Mouse (Mus musculus): ENCODE measurements around the gene Prkar1a.

- TF ChIP-seq POLR2A (IDR thresholded peaks at IDR 0.05; ENCODE audit: low read depth, low read length) (no peak), CTCF (IDR thresholded peaks at IDR 0.05; ENCODE audit: borderline replicate concordance, insufficient read depth, low read length) (no peak)
Measured at GRCm38 (mm10) chr11:109635871-109636395, 13.3 kb upstream of the Prkar1a start.
